Mouse (Mus musculus): Measurements from ENCODE around the gene Rps2. TPM values are rescaled to one million over a fixed set of nuclear protein-coding genes. Genes with fewer than 3 reads are reported as not detected.

Rps2 gene
- 1,388 TPM for polyA plus RNA-seq (2014; fragmentation: Illumina TruSeq; extraction: RNeasy Lipid Tissue Mini Kit (QIAGEN cat#74804); ENCODE audit: low read depth, low replicate concordance)

DNA sequence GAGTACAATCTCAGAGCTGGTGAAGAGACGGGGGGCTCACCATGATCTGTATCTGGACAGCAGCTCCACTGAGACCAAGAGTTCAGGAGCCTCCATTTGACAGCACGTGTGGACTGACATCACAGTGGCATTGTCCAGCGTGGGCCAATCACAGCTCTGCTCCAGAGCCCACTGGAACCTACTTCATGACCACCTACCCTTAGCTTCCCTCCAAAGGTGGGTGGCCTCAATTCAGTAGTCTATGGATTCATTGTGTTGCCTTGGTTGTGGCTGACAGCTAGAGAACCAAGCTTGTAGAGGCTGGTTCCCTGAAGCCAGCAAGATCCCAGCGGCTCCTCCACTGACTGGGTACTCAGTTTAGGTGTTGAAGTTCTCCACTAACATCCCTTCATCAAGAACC is at the start of gene Rps2, which contains the start of gene Rnf151:
Rps2 (plus strand) TSS at position 174 of the 400 bp plus-strand sequence.
Rnf151 (minus strand) TSS at position 121 of the 400 bp plus-strand sequence.

DNA sequence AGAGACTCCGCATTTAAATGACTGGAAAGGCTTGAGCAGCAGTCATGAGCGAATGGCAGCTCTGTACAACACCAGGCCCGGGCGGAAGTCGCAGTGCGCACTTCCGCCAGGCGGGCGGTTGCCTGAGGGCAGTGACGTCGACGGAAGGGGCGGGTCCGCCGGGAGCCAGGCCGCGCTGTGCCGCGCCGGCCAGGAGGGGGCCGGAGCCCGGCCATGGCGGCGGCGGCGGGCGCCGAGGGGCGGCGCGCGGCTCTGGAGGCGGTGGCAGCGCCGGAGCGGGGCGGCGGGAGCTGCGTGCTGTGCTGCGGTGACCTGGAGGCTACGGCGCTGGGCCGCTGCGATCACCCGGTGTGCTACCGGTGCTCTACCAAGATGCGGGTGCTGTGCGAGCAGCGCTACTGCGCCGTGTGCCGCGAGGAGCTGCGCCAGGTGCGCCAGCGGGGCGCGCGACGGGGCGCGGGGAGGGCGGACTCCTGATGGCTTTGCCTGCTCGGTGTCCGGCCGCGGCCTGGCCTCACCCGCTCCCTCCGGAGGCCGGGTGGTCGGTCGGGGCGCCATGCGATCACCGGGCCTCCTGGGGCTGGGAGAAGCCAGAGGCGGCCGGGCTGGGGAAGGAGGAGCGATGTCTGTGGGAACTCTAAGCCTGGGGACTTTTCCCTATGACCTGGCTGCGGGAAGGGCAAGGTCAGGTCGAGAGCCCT is 48.2 kb upstream of the Rps2 start, which contains the start of gene Zfp598:
Zfp598 (plus strand) TSS at position 143 of the 701 bp plus-strand sequence.

DNA sequence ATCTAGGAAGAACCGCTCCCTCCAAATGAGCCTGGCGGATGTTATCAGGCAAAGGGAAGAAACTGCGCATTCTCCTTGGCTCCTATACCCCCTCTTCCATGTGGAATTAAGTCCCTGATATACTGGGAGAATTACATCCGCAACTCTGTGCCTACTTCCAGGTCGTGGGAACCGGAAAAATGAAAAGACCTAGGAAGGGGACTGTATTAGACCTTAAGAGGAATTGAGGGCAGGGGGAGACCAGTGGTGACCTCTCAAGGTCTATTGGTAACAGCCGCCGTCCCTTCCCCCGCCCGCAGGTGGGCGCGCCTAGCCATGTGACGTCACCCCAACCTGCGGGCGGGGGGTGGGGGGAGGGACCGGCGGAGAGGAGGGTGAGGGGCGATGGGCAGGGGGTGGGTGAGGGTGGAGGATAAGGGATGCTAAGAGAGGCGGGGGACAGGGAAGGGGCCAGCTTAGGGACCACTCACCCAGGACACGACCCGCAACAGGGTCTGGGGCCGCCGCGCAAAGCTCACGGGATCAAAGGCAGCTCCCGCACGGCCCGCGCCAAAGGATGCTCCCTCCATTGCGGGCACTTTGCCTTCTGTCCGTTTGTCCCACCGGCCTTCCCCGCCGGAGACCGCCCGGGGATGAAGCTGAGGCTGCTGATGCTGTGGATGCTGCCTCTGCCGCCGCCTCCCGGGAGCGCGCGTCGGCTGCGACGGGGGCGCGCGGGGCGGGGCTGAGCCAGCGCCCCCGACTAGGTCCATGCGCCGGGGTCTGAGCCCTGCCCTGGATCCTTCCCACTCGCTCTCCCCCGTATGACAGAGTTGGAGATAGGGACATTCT is 28.4 kb upstream of the Rps2 start, which contains the start of gene Syngr3:
Syngr3 (minus strand) TSS at position 705 of the 831 bp plus-strand sequence.

DNA sequence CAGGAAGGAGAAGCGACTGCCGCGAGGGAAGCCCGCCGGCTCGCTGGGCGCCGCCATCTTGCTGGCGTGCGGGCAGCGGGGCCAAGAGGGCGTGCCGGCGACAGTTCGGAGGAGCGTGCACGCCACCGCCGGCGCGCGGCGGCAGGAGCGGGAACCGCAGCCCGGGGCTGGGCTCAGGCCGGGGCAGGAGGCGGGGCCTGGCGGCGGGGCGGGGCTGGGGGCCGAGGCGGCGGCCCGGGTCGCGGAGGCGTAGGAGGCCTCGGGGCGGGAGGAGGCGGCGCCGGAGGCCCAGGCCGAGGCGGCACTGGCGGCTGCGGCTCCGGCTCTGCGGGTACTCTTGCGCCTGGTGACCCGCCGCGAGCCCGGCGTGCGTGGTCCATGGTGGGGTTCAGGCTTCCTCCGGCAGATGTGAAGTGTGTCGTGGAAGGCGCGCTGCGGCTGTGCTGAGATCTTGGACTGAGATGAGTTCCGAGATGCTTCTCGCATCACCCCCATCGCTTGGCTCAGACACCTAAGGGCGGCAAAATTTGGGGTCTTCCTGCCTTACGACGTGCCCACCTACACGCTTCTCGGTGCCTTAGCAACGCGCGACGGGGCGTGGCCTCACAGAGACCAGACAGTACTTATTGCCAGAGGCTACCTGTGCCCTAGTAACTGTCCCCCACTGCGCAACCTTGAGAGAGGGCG is 21.8 kb upstream of the Rps2 start, which contains the start of the genes Gfer and Noxo1:
Gfer (minus strand) TSS at position 146 of the 687 bp plus-strand sequence.
Noxo1 (plus strand) TSS at position 224 of the 687 bp plus-strand sequence.

DNA sequence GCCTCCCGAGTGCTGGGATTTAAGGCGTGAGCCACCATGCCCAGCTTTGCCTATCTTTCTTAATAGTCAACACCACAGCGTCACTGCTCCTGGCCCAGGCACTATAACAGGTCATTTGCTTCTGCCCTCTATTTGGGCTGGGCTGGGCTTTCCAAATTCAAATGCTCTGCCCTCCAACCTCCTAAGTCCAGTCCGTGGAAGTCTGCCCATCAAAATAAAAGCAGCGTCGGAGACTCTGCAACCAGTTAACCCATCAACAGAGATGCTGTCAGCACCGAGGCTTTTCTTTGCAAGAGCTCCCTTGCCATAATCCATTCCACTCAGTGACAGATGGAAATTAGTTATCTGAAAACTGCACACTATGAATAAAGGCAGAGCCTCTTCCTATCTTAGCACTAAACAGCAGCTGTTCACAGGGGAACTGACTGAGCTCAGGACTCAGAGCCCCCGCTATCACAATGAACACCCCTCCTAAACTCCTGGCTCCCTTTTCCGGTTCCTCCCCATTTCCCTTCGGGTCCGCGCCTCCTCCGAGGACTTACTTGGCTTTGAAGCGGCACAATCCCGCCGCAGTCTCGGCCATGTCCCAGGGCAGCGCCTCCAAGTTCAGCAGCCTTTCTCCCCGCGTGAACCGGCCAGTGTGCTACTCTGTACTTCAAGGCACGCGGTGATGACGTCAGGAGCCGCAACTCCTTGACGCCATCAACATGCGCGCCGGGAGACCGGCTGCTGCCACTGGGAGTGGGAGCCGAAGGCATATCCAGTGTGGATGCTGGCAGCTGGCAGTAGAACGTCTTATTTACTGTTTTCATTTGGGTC is 10.7 kb upstream of the Rps2 start, which contains the start of gene Tbl3:
Tbl3 (minus strand) TSS at position 679 of the 819 bp plus-strand sequence.

DNA sequence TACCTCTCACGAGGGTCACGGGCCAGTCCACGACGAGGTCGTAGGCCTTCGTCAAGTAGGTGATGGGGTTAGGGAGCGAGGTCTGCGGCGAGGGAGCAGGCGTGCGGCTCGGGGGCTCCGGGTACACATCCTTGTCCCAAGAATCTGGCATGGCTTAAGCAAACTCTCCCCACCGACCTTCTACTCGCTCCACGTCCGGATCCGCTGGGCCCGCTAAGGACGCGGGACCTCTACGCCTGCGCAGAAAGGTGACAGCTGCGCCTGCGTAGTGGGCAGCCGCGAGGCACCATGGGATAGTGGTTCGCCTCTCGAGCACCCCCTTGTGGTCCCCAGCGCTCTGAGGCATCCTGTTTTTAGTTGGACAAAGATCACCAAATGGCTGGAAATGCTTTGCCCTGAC is 6.3 kb downstream of the Rps2 start, which contains the start of gene Ndufb10:
Ndufb10 (minus strand) TSS at position 295 of the 400 bp plus-strand sequence.

DNA sequence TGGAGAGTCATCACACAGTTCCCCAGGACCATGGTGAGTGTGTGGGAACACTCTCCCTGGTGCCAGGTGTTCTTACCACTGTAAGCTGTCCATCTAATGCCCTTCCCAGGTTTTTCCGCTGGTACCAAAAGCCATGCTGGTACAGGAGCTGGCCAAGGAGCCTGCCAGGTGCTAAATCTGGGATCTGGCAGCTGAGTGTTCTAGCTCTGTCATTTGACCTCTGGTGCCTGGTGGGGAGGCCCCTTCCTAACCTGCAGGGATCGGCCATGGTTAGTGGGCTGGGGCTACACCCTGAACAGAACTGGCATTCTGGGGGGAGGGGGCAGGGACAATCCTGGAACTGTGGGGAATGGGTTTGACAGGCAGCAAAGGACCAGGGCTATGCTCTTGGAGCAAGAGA is 9.7 kb downstream of the Rps2 start, which contains the start of gene Rpl3l:
Rpl3l (plus strand) TSS at position 203 of the 400 bp plus-strand sequence.

DNA sequence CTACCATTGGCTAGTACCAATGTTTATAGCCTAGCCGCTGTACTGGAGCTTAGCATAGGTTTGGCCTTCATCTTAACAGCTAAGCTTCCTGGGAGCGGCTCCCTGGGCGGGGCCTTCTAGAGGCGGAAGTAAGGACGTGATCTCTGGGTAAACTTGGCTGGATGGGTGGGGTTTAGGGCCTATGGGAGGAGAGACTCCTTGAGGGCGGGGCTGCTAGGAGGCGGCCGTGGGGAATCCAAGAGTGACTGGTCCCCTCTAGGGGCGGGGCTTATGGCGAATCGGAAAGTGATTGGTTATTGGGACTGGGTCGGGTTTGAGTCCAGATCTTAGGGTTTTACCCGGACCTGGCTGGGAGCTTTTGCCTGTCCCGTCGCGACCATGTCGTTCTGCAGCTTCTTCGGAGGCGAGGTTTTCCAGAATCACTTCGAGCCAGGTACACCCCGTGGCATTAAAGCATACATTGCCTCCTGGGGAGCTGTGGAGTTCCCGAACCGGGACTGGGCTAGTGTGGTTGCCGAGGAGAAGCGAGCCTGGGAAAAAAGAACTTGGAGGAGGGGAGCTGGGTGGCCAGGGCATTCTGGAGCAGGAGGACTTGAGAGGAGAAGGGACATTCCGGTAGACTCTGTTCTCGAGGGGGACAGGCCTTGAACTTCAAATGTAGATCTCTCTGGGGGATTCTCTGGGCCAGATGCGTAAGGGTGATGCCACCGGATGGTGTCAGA is 18.6 kb downstream of the Rps2 start, which contains the start of gene Msrb1:
Msrb1 (plus strand) TSS at position 313 of the 722 bp plus-strand sequence.

DNA sequence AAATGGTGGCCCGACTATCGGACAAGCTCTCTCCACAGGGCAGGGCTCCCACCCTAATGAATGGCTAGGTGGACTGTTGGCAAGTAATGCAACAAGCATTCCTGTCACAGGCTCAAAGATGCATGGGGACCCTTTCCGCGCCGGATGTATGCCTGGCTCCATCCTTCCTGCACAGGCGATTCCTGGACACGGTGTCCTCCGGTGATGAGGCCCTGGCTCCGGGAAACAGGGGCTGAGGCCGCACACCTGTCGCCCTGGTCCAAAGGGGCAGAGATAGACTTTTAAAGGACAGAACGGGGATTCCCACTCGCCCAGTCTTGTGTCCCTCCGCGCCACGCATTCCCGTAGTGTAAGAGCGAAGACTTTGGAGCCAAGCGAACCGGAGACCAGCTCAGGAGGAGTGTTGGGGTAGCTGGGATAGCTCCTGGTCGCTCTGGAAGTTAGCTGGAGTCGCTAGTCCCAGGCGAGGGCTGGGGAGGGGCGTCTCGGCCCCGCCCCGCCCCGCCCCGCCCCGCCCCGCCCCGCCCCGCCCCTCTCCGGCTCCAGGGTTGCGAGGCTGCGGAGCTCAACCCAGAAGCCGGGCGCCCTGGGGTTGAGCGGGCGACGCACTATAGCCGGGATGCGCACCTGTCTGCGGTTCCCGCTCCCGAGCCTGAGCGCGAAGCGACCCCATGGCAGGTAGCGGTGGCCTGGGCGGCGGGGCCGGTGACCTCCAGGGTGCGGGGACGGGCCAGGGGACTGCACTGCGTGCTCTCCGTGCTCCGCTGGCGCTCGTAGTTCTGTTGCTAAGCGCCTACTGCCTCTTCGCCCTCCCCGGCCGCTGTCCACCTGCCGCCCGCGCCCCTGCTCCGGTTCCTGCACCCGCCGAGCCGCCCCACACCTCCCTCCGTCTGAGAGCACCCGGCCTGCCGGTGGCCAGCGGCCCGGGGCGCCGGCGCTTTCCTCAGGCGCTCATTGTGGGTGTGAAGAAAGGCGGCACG is 34.8 kb downstream of the Rps2 start, which contains the start of gene Hs3st6:
Hs3st6 (plus strand) TSS at position 574 of the 980 bp plus-strand sequence.

Other genes with a start within 250 kb of the Rps2 start
- 21.5 TPM for gene E4f1, start 247.8 kb upstream of the Rps2 start, polyA plus RNA-seq (2014; fragmentation: Illumina TruSeq; extraction: RNeasy Lipid Tissue Mini Kit (QIAGEN cat#74804); ENCODE audit: low read depth, low replicate concordance)
- gene Pgp, start 247.7 kb upstream of the Rps2 start, polyA plus RNA-seq (2014; fragmentation: Illumina TruSeq; extraction: RNeasy Lipid Tissue Mini Kit (QIAGEN cat#74804); ENCODE audit: low read depth, low replicate concordance), result 36.4 TPM
- gene Bricd5, start 244.2 kb upstream of the Rps2 start, polyA plus RNA-seq (2014; fragmentation: Illumina TruSeq; extraction: RNeasy Lipid Tissue Mini Kit (QIAGEN cat#74804); ENCODE audit: low read depth, low replicate concordance), result not detected
- 11.6 TPM for gene Mlst8, start 239.0 kb upstream of the Rps2 start, polyA plus RNA-seq (2014; fragmentation: Illumina TruSeq; extraction: RNeasy Lipid Tissue Mini Kit (QIAGEN cat#74804); ENCODE audit: low read depth, low replicate concordance)
- 0.47 TPM for gene Caskin1, start 229.5 kb upstream of the Rps2 start, polyA plus RNA-seq (2014; fragmentation: Illumina TruSeq; extraction: RNeasy Lipid Tissue Mini Kit (QIAGEN cat#74804); ENCODE audit: low read depth, low replicate concordance)
- 63.9 TPM for gene Traf7, start 190.2 kb upstream of the Rps2 start, polyA plus RNA-seq (2014; fragmentation: Illumina TruSeq; extraction: RNeasy Lipid Tissue Mini Kit (QIAGEN cat#74804); ENCODE audit: low read depth, low replicate concordance)
- gene Rab26, start 183.9 kb upstream of the Rps2 start, polyA plus RNA-seq (2014; fragmentation: Illumina TruSeq; extraction: RNeasy Lipid Tissue Mini Kit (QIAGEN cat#74804); ENCODE audit: low read depth, low replicate concordance), result not detected
- gene Pkd1, start 168.3 kb upstream of the Rps2 start, polyA plus RNA-seq (2014; fragmentation: Illumina TruSeq; extraction: RNeasy Lipid Tissue Mini Kit (QIAGEN cat#74804); ENCODE audit: low read depth, low replicate concordance), result 35.8 TPM
- gene Tsc2, start 85.5 kb upstream of the Rps2 start, polyA plus RNA-seq (2014; fragmentation: Illumina TruSeq; extraction: RNeasy Lipid Tissue Mini Kit (QIAGEN cat#74804); ENCODE audit: low read depth, low replicate concordance), result 99.7 TPM
- gene Nthl1, start 85.4 kb upstream of the Rps2 start, polyA plus RNA-seq (2014; fragmentation: Illumina TruSeq; extraction: RNeasy Lipid Tissue Mini Kit (QIAGEN cat#74804); ENCODE audit: low read depth, low replicate concordance), result 6.4 TPM
- 115 TPM for gene Slc9a3r2, start 67.8 kb upstream of the Rps2 start, polyA plus RNA-seq (2014; fragmentation: Illumina TruSeq; extraction: RNeasy Lipid Tissue Mini Kit (QIAGEN cat#74804); ENCODE audit: low read depth, low replicate concordance)
- gene Npw, start 59.7 kb upstream of the Rps2 start, polyA plus RNA-seq (2014; fragmentation: Illumina TruSeq; extraction: RNeasy Lipid Tissue Mini Kit (QIAGEN cat#74804); ENCODE audit: low read depth, low replicate concordance), result not detected
- 18.8 TPM for gene Zfp598, start 48.4 kb upstream of the Rps2 start, polyA plus RNA-seq (2014; fragmentation: Illumina TruSeq; extraction: RNeasy Lipid Tissue Mini Kit (QIAGEN cat#74804); ENCODE audit: low read depth, low replicate concordance)
- gene Syngr3, start 28.2 kb upstream of the Rps2 start, polyA plus RNA-seq (2014; fragmentation: Illumina TruSeq; extraction: RNeasy Lipid Tissue Mini Kit (QIAGEN cat#74804); ENCODE audit: low read depth, low replicate concordance), result 0.31 TPM
- 18.9 TPM for gene Gfer, start 22.0 kb upstream of the Rps2 start, polyA plus RNA-seq (2014; fragmentation: Illumina TruSeq; extraction: RNeasy Lipid Tissue Mini Kit (QIAGEN cat#74804); ENCODE audit: low read depth, low replicate concordance)
- gene Noxo1, start 21.9 kb upstream of the Rps2 start, polyA plus RNA-seq (2014; fragmentation: Illumina TruSeq; extraction: RNeasy Lipid Tissue Mini Kit (QIAGEN cat#74804); ENCODE audit: low read depth, low replicate concordance), result 1.2 TPM
- 18.8 TPM for gene Tbl3, start 10.5 kb upstream of the Rps2 start, polyA plus RNA-seq (2014; fragmentation: Illumina TruSeq; extraction: RNeasy Lipid Tissue Mini Kit (QIAGEN cat#74804); ENCODE audit: low read depth, low replicate concordance)
- gene Rnf151, start 53 bp upstream of the Rps2 start, polyA plus RNA-seq (2014; fragmentation: Illumina TruSeq; extraction: RNeasy Lipid Tissue Mini Kit (QIAGEN cat#74804); ENCODE audit: low read depth, low replicate concordance), result not detected
- 1,266 TPM for gene Ndufb10, start 6.4 kb downstream of the Rps2 start, polyA plus RNA-seq (2014; fragmentation: Illumina TruSeq; extraction: RNeasy Lipid Tissue Mini Kit (QIAGEN cat#74804); ENCODE audit: low read depth, low replicate concordance)
- 333 TPM for gene Rpl3l, start 9.7 kb downstream of the Rps2 start, polyA plus RNA-seq (2014; fragmentation: Illumina TruSeq; extraction: RNeasy Lipid Tissue Mini Kit (QIAGEN cat#74804); ENCODE audit: low read depth, low replicate concordance)
- 139 TPM for gene Msrb1, start 18.5 kb downstream of the Rps2 start, polyA plus RNA-seq (2014; fragmentation: Illumina TruSeq; extraction: RNeasy Lipid Tissue Mini Kit (QIAGEN cat#74804); ENCODE audit: low read depth, low replicate concordance)
- gene Hs3st6, start 34.9 kb downstream of the Rps2 start, polyA plus RNA-seq (2014; fragmentation: Illumina TruSeq; extraction: RNeasy Lipid Tissue Mini Kit (QIAGEN cat#74804); ENCODE audit: low read depth, low replicate concordance), result not detected
- 0.26 TPM for gene Meiob, start 86.2 kb downstream of the Rps2 start, polyA plus RNA-seq (2014; fragmentation: Illumina TruSeq; extraction: RNeasy Lipid Tissue Mini Kit (QIAGEN cat#74804); ENCODE audit: low read depth, low replicate concordance)
- 79.8 TPM for gene Hagh, start 122.0 kb downstream of the Rps2 start, polyA plus RNA-seq (2014; fragmentation: Illumina TruSeq; extraction: RNeasy Lipid Tissue Mini Kit (QIAGEN cat#74804); ENCODE audit: low read depth, low replicate concordance)
- 77.3 TPM for gene Fahd1, start 132.2 kb downstream of the Rps2 start, polyA plus RNA-seq (2014; fragmentation: Illumina TruSeq; extraction: RNeasy Lipid Tissue Mini Kit (QIAGEN cat#74804); ENCODE audit: low read depth, low replicate concordance)
- gene Igfals, start 147.9 kb downstream of the Rps2 start, polyA plus RNA-seq (2014; fragmentation: Illumina TruSeq; extraction: RNeasy Lipid Tissue Mini Kit (QIAGEN cat#74804); ENCODE audit: low read depth, low replicate concordance), result 8.5 TPM
- gene Nubp2, start 168.2 kb downstream of the Rps2 start, polyA plus RNA-seq (2014; fragmentation: Illumina TruSeq; extraction: RNeasy Lipid Tissue Mini Kit (QIAGEN cat#74804); ENCODE audit: low read depth, low replicate concordance), result 22.1 TPM
- gene Spsb3, start 168.5 kb downstream of the Rps2 start, polyA plus RNA-seq (2014; fragmentation: Illumina TruSeq; extraction: RNeasy Lipid Tissue Mini Kit (QIAGEN cat#74804); ENCODE audit: low read depth, low replicate concordance), result 35.8 TPM
- 15.4 TPM for gene Eme2, start 177.0 kb downstream of the Rps2 start, polyA plus RNA-seq (2014; fragmentation: Illumina TruSeq; extraction: RNeasy Lipid Tissue Mini Kit (QIAGEN cat#74804); ENCODE audit: low read depth, low replicate concordance)
- gene Mrps34, start 177.0 kb downstream of the Rps2 start, polyA plus RNA-seq (2014; fragmentation: Illumina TruSeq; extraction: RNeasy Lipid Tissue Mini Kit (QIAGEN cat#74804); ENCODE audit: low read depth, low replicate concordance), result 86.1 TPM
- gene Nme3, start 178.4 kb downstream of the Rps2 start, polyA plus RNA-seq (2014; fragmentation: Illumina TruSeq; extraction: RNeasy Lipid Tissue Mini Kit (QIAGEN cat#74804); ENCODE audit: low read depth, low replicate concordance), result 30.4 TPM
- gene Mapk8ip3, start 218.9 kb downstream of the Rps2 start, polyA plus RNA-seq (2014; fragmentation: Illumina TruSeq; extraction: RNeasy Lipid Tissue Mini Kit (QIAGEN cat#74804); ENCODE audit: low read depth, low replicate concordance), result 67.2 TPM
- gene Jpt2, start 242.6 kb downstream of the Rps2 start, polyA plus RNA-seq (2014; fragmentation: Illumina TruSeq; extraction: RNeasy Lipid Tissue Mini Kit (QIAGEN cat#74804); ENCODE audit: low read depth, low replicate concordance), result 6.5 TPM

Data from heart, adult 10 weeks (tissue).